Mouse (Mus musculus): ENCODE measurements at regions not wholly inside any gene's neighbourhood (a gene's known extent, or its start where the extent isn't known, plus 50 kb on each side); places are given as distances from the start of the nearest gene placed in this dataset.

- H3K4me2 ChIP-seq (ENCODE audit: low read length) = no peak overlapping the region
- H3K36me3 ChIP-seq (ENCODE audit: control insufficient read depth, insufficient read depth, low read length) = no peaks in the 10 kb centered on the region
- no peak overlapping the region for H3K27ac ChIP-seq (replicated peaks in 1 of 2; ENCODE audit: control insufficient read depth in 1 of 2, insufficient read depth in 1 of 2, low read depth in 2 of 2, low read length in 2 of 2)
- H3K9me3 ChIP-seq (ENCODE audit: control insufficient read depth, low read length) = no peaks in the 10 kb centered on the region
- no peaks in the 10 kb centered on the region; a peak in 2 of 4 replicates for H3K4me1 ChIP-seq (ENCODE audit: control insufficient read depth in 2 of 2, insufficient read depth in 2 of 2, low read length in 2 of 2)
- 43% methylated on average over 4 of the region's 4 CpGs for WGBS
- no peak for ATAC-seq (ENCODE audit: insufficient number of reproducible peaks, insufficient read depth, low FRiP score, low read depth)
- H3K27me3 ChIP-seq (ENCODE audit: control insufficient read depth, insufficient read depth, low read length) = no peaks in the 10 kb centered on the region
- H3K4me3 ChIP-seq (ENCODE audit: control insufficient read depth in 1 of 2, insufficient read depth in 1 of 2, low read depth in 1 of 2, low read length in 2 of 2) = no peak overlapping the region
- no peak overlapping the region for H3K9ac ChIP-seq (ENCODE audit: low read length)
Measured at GRCm38 (mm10) chr10:98862712-98863111, 51.5 kb upstream of the Atp2b1 start.

DNA sequence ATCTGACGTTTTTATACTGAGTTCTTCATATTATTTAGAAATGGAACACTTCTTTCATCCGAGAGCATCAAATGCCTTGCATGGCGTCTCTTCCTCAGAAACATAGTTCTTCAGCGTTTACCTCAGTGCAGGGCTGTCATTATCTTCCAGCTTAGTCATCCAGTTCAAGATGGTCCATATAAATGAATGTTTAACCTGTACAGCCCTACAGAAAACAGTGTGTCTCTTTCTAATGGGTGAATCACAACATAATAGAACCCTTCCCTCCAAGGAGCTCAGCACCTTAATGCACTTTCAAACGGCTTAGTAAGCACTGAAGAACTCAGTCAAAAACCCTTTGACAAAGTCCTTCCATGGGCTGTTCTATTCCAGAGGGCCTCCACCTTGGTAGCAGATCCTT is 49.8 kb upstream of the Atp2b1 start:
- Histone ChIP-seq H3K27ac (replicated peaks in 1 of 2; ENCODE audit: control insufficient read depth in 1 of 2, insufficient read depth in 1 of 2, low read depth in 2 of 2, low read length in 2 of 2) (no peak overlapping the region), H3K27me3 (ENCODE audit: control insufficient read depth, insufficient read depth, low read length) (no peaks in the 10 kb centered on the region), H3K4me1 (ENCODE audit: control insufficient read depth in 2 of 2, insufficient read depth in 2 of 2, low read length in 2 of 2) (no peaks in the 10 kb centered on the region), H3K36me3 (ENCODE audit: control insufficient read depth, insufficient read depth, low read length) (no peaks in the 10 kb centered on the region), H3K4me2 (ENCODE audit: low read length) (no peak overlapping the region), H3K4me3 (ENCODE audit: control insufficient read depth in 1 of 2, insufficient read depth in 1 of 2, low read depth in 1 of 2, low read length in 2 of 2) (no peak overlapping the region), H3K9me3 (ENCODE audit: control insufficient read depth, low read length) (no peaks in the 10 kb centered on the region), H3K9ac (ENCODE audit: low read length) (no peak overlapping the region)
- no peak for ATAC-seq (ENCODE audit: insufficient number of reproducible peaks, insufficient read depth, low FRiP score, low read depth)
- WGBS = 81% methylated on average over 5 of the region's 5 CpGs
